Mouse (Mus musculus): Measurements from ENCODE around the gene Rnf130. TPM values are rescaled to one million over a fixed set of nuclear protein-coding genes. Genes with fewer than 3 reads are reported as not detected.
A peak's percentile ranks its signal among the peaks of the same experiment; 100 is the strongest.

Rnf130 gene
- polyA plus RNA-seq, 1 experiment: 52.2 TPM

GRCm38 (mm10) chr11:50022085-50022484, 3.1 kb upstream of the Rnf130 start:
- DNase-seq (ENCODE audit: extremely low spot score in 1 of 2, low spot score in 1 of 2): no peak

GRCm38 (mm10) chr11:50024445-50024832, 707 bp upstream of the Rnf130 start:
- DNase-seq (ENCODE audit: extremely low spot score in 1 of 2, low spot score in 1 of 2): no peak

GRCm38 (mm10) chr11:50025721-50026520, 775 bp downstream of the Rnf130 start:
- no peak for DNase-seq (ENCODE audit: extremely low spot score in 1 of 2, low spot score in 1 of 2)

GRCm38 (mm10) chr11:50026521-50027090, 1.5 kb downstream of the Rnf130 start:
- no peak for DNase-seq (ENCODE audit: extremely low spot score in 1 of 2, low spot score in 1 of 2)

GRCm38 (mm10) chr11:50028416-50028815, 3.3 kb downstream of the Rnf130 start:
- no peak for DNase-seq (ENCODE audit: extremely low spot score in 1 of 2, low spot score in 1 of 2)

GRCm38 (mm10) chr11:50034155-50034554, 9.0 kb downstream of the Rnf130 start:
- no peak for DNase-seq (ENCODE audit: extremely low spot score in 1 of 2, low spot score in 1 of 2)

GRCm38 (mm10) chr11:50035726-50036125, 10.6 kb downstream of the Rnf130 start:
- DNase-seq (ENCODE audit: extremely low spot score in 1 of 2, low spot score in 1 of 2): no peak

- DNase-seq (ENCODE audit: extremely low spot score in 1 of 2, low spot score in 1 of 2): peak in 1 of 2 experiments; percentile 52
Observed at GRCm38 (mm10) chr11:50036781-50037460, 11.8 kb downstream of the Rnf130 start.

- DNase-seq (ENCODE audit: extremely low spot score in 1 of 2, low spot score in 1 of 2): no peak
Observed at GRCm38 (mm10) chr11:50038757-50039156, 13.6 kb downstream of the Rnf130 start.

GRCm38 (mm10) chr11:50041148-50041547, 16.0 kb downstream of the Rnf130 start:
- DNase-seq (ENCODE audit: extremely low spot score in 1 of 2, low spot score in 1 of 2): no peak

GRCm38 (mm10) chr11:50042345-50042997, 17.3 kb downstream of the Rnf130 start:
- DNase-seq (ENCODE audit: extremely low spot score in 1 of 2, low spot score in 1 of 2): no peak

GRCm38 (mm10) chr11:50044454-50044853, 19.3 kb downstream of the Rnf130 start:
- no peak for DNase-seq (ENCODE audit: extremely low spot score in 1 of 2, low spot score in 1 of 2)

- DNase-seq (ENCODE audit: extremely low spot score in 1 of 2, low spot score in 1 of 2): peak in 1 of 2 experiments; percentile 25
Observed at GRCm38 (mm10) chr11:50047610-50048009, 22.5 kb downstream of the Rnf130 start.

GRCm38 (mm10) chr11:50048115-50048514, 23.0 kb downstream of the Rnf130 start:
- DNase-seq (ENCODE audit: extremely low spot score in 1 of 2, low spot score in 1 of 2): no peak

GRCm38 (mm10) chr11:50050392-50050791, 25.2 kb downstream of the Rnf130 start:
- DNase-seq (ENCODE audit: extremely low spot score in 1 of 2, low spot score in 1 of 2): no peak

GRCm38 (mm10) chr11:50057713-50058112, 32.6 kb downstream of the Rnf130 start:
- no peak for DNase-seq (ENCODE audit: extremely low spot score in 1 of 2, low spot score in 1 of 2)

- DNase-seq (ENCODE audit: extremely low spot score in 1 of 2, low spot score in 1 of 2): no peak
Observed at GRCm38 (mm10) chr11:50058277-50058676, 33.1 kb downstream of the Rnf130 start.

- no peak for DNase-seq (ENCODE audit: extremely low spot score in 1 of 2, low spot score in 1 of 2)
Observed at GRCm38 (mm10) chr11:50059045-50059444, 33.9 kb downstream of the Rnf130 start.

- no peak for DNase-seq (ENCODE audit: extremely low spot score in 1 of 2, low spot score in 1 of 2)
Observed at GRCm38 (mm10) chr11:50062116-50062515, 37.0 kb downstream of the Rnf130 start.

GRCm38 (mm10) chr11:50066088-50066487, 40.9 kb downstream of the Rnf130 start:
- DNase-seq (ENCODE audit: extremely low spot score in 1 of 2, low spot score in 1 of 2): no peak

GRCm38 (mm10) chr11:50073830-50074229, 48.7 kb downstream of the Rnf130 start:
- no peak for DNase-seq (ENCODE audit: extremely low spot score in 1 of 2, low spot score in 1 of 2)
